Mouse (Mus musculus): Measurements from ENCODE around the gene Kcnc1. TPM values are rescaled to one million over a fixed set of nuclear protein-coding genes. Genes with fewer than 3 reads are reported as not detected.

Gene Kcnc1
- polyA plus RNA-seq, 1 experiment from 2014 or later: 0.38 TPM

- Histone ChIP-seq H3K4me1 (replicated peaks) (no peaks in the 10 kb centered on the region), H3K27ac (no peak overlapping the region), H3K9me3 (no peaks in the 10 kb centered on the region), H3K36me3 (no peaks in the 10 kb centered on the region), H3K9ac (no peak overlapping the region), H3K4me3 (replicated peaks) (no peak overlapping the region), H3K4me2 (replicated peaks) (no peak overlapping the region), H3K27me3 (replicated peaks) (no peaks in the 10 kb centered on the region)
- WGBS: 70% methylated on average over 5 of the region's 5 CpGs
- no peak for ATAC-seq
Measured at GRCm38 (mm10) chr7:46412823-46413222, 16.5 kb downstream of the Kcnc1 start.

- Histone ChIP-seq H3K9me3 (no peaks in the 10 kb centered on the region), H3K36me3 (no peaks in the 10 kb centered on the region), H3K4me3 (replicated peaks) (no peak overlapping the region), H3K27me3 (replicated peaks) (no peaks in the 10 kb centered on the region), H3K27ac (no peak overlapping the region), H3K9ac (no peak overlapping the region), H3K4me2 (replicated peaks) (no peak overlapping the region), H3K4me1 (replicated peaks) (no peaks in the 10 kb centered on the region)
- WGBS: 61% methylated on average over 6 of the region's 6 CpGs
- no peak for ATAC-seq
Measured at GRCm38 (mm10) chr7:46413959-46414725, 17.8 kb downstream of the Kcnc1 start.

- Histone ChIP-seq H3K4me1 (replicated peaks) (no peaks in the 10 kb centered on the region), H3K4me3 (replicated peaks) (no peak overlapping the region), H3K36me3 (no peaks in the 10 kb centered on the region), H3K27me3 (replicated peaks) (no peaks in the 10 kb centered on the region), H3K9ac (no peak overlapping the region), H3K4me2 (replicated peaks) (no peak overlapping the region), H3K27ac (no peak overlapping the region), H3K9me3 (no peaks in the 10 kb centered on the region)
- 76% methylated on average over 14 of the region's 14 CpGs for WGBS
- no peak for ATAC-seq
Measured at GRCm38 (mm10) chr7:46415818-46416425, 19.6 kb downstream of the Kcnc1 start.

GRCm38 (mm10) chr7:46417467-46417866, 21.2 kb downstream of the Kcnc1 start:
- ATAC-seq: no peak
- Histone ChIP-seq H3K27ac (no peak overlapping the region), H3K4me1 (replicated peaks) (no peaks in the 10 kb centered on the region), H3K36me3 (no peaks in the 10 kb centered on the region), H3K9me3 (no peaks in the 10 kb centered on the region), H3K4me2 (replicated peaks) (no peak overlapping the region), H3K9ac (no peak overlapping the region), H3K27me3 (replicated peaks) (no peaks in the 10 kb centered on the region), H3K4me3 (replicated peaks) (no peak overlapping the region)
- 70% methylated on average over 7 of the region's 7 CpGs for WGBS

- ATAC-seq: no peak
- H3K4me3 ChIP-seq (replicated peaks): no peak overlapping the region
- no peak overlapping the region for H3K4me2 ChIP-seq (replicated peaks)
- H3K27me3 ChIP-seq (replicated peaks): no peaks in the 10 kb centered on the region
- H3K9me3 ChIP-seq: no peaks in the 10 kb centered on the region
- no peaks in the 10 kb centered on the region for H3K36me3 ChIP-seq
- H3K4me1 ChIP-seq (replicated peaks): no peaks in the 10 kb centered on the region
- 80% methylated on average over 16 of the region's 16 CpGs for WGBS
- no peak overlapping the region for H3K27ac ChIP-seq
- no peak overlapping the region for H3K9ac ChIP-seq
Measured at GRCm38 (mm10) chr7:46418102-46418622, 21.9 kb downstream of the Kcnc1 start.

GRCm38 (mm10) chr7:46421535-46421934, 25.2 kb downstream of the Kcnc1 start:
- H3K4me2 ChIP-seq (replicated peaks): no peak overlapping the region
- no peaks in the 10 kb centered on the region for H3K27me3 ChIP-seq (replicated peaks)
- H3K4me1 ChIP-seq (replicated peaks): no peaks in the 10 kb centered on the region
- no peak for ATAC-seq
- H3K9ac ChIP-seq: no peak overlapping the region
- no peaks in the 10 kb centered on the region for H3K36me3 ChIP-seq
- no peaks in the 10 kb centered on the region for H3K9me3 ChIP-seq
- no peak overlapping the region for H3K4me3 ChIP-seq (replicated peaks)
- no peak overlapping the region for H3K27ac ChIP-seq
- WGBS: 34% methylated on average over 5 of the region's 5 CpGs

- Histone ChIP-seq H3K4me3 (replicated peaks) (no peak overlapping the region), H3K9ac (no peak overlapping the region), H3K27me3 (replicated peaks) (no peaks in the 10 kb centered on the region), H3K27ac (no peak overlapping the region), H3K4me2 (replicated peaks) (no peak overlapping the region), H3K36me3 (no peaks in the 10 kb centered on the region), H3K4me1 (replicated peaks) (no peaks in the 10 kb centered on the region), H3K9me3 (no peaks in the 10 kb centered on the region)
- 65% methylated on average over 8 of the region's 8 CpGs for WGBS
- no peak for ATAC-seq
Measured at GRCm38 (mm10) chr7:46422052-46422763, 25.9 kb downstream of the Kcnc1 start.

- 58% methylated on average over 18 of the region's 18 CpGs for WGBS
- ATAC-seq: 0 out of 2 replicates have a peak, but pooled peaks have one; percentile 28
- Histone ChIP-seq H3K27me3 (replicated peaks) (no peaks in the 10 kb centered on the region), H3K4me1 (replicated peaks) (no peaks in the 10 kb centered on the region), H3K9me3 (no peaks in the 10 kb centered on the region), H3K4me2 (replicated peaks) (no peak overlapping the region), H3K36me3 (no peaks in the 10 kb centered on the region), H3K27ac (no peak overlapping the region), H3K9ac (no peak overlapping the region), H3K4me3 (replicated peaks) (no peak overlapping the region)
Measured at GRCm38 (mm10) chr7:46422764-46423412, 26.6 kb downstream of the Kcnc1 start.

DNA sequence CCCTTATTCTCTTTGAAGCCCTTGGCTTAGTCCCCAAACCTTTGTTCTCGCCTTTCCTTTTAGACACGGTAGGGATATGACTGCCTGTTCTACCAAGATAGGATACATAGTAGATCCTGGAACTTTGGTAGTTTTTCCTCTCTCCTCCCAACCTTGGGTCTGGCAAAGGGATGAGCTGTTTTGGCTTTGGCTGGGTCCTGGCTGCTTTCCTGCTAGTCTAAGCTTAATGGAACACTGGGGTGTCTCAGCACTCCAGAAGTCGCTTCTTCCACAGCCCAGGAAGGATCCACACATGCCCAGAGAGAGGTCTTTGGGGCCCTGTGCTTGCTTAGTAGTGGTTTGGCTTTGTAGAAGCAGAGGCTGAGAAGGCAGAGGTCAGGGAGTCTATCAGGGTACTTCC, 27.7 kb downstream of the Kcnc1 start:
- H3K9ac ChIP-seq: no peak overlapping the region
- no peaks in the 10 kb centered on the region for H3K27me3 ChIP-seq (replicated peaks)
- no peaks in the 10 kb centered on the region for H3K4me1 ChIP-seq (replicated peaks)
- no peak for ATAC-seq
- no peaks in the 10 kb centered on the region for H3K9me3 ChIP-seq
- 85% methylated on average over 3 of the region's 3 CpGs for WGBS
- no peaks in the 10 kb centered on the region for H3K36me3 ChIP-seq
- H3K4me2 ChIP-seq (replicated peaks): no peak overlapping the region
- no peak overlapping the region for H3K4me3 ChIP-seq (replicated peaks)
- H3K27ac ChIP-seq: no peak overlapping the region

GRCm38 (mm10) chr7:46425012-46425411, 28.7 kb downstream of the Kcnc1 start:
- WGBS: 72% methylated on average over 4 of the region's 4 CpGs

GRCm38 (mm10) chr7:46433874-46434273, 37.6 kb downstream of the Kcnc1 start:
- Histone ChIP-seq H3K4me1 (replicated peaks) (0 out of 2 replicates have a peak, but pooled peaks cover 2% of the 10 kb centered on the region), H3K27ac (no peak overlapping the region), H3K4me3 (replicated peaks) (no peak overlapping the region), H3K36me3 (no peaks in the 10 kb centered on the region), H3K9me3 (no peaks in the 10 kb centered on the region), H3K4me2 (replicated peaks) (no peak overlapping the region), H3K9ac (no peak overlapping the region), H3K27me3 (replicated peaks) (no peaks in the 10 kb centered on the region)
- peak; percentile 26; the same call in 1 of the 2 replicates for ATAC-seq
- 63% methylated on average over 5 of the region's 5 CpGs for WGBS

More at GRCm38 (mm10) chr7:46425012-46425411, 28.7 kb downstream of the Kcnc1 start:
- H3K36me3 ChIP-seq: no peaks in the 10 kb centered on the region
- H3K9ac ChIP-seq: no peak overlapping the region
- H3K4me1 ChIP-seq (replicated peaks): no peaks in the 10 kb centered on the region
- H3K4me2 ChIP-seq (replicated peaks): no peak overlapping the region
- no peak for ATAC-seq
- no peak overlapping the region for H3K27ac ChIP-seq
- no peak overlapping the region for H3K4me3 ChIP-seq (replicated peaks)
- H3K9me3 ChIP-seq: no peaks in the 10 kb centered on the region
- H3K27me3 ChIP-seq (replicated peaks): no peaks in the 10 kb centered on the region

- Histone ChIP-seq H3K4me2 (replicated peaks) (no peak overlapping the region), H3K4me3 (replicated peaks) (no peak overlapping the region)
- 96% methylated on average over 5 of the region's 5 CpGs for WGBS
Measured at GRCm38 (mm10) chr7:46435833-46436232, 39.5 kb downstream of the Kcnc1 start.

More at GRCm38 (mm10) chr7:46435833-46436232, 39.5 kb downstream of the Kcnc1 start:
- Histone ChIP-seq H3K4me1 (replicated peaks) (0 out of 2 replicates have a peak, but pooled peaks cover 2% of the 10 kb centered on the region), H3K36me3 (no peaks in the 10 kb centered on the region), H3K27ac (no peak overlapping the region), H3K9ac (no peak overlapping the region), H3K9me3 (no peaks in the 10 kb centered on the region), H3K27me3 (replicated peaks) (no peaks in the 10 kb centered on the region)
- no peak for ATAC-seq
